Mouse (Mus musculus): ENCODE data around the gene Slc27a2. TPM values are rescaled to one million over a fixed set of nuclear protein-coding genes. Genes with fewer than 3 reads are reported as not detected.

Gene Slc27a2
- total and polyA plus RNA-seq, 3 experiments: not detected

DNA sequence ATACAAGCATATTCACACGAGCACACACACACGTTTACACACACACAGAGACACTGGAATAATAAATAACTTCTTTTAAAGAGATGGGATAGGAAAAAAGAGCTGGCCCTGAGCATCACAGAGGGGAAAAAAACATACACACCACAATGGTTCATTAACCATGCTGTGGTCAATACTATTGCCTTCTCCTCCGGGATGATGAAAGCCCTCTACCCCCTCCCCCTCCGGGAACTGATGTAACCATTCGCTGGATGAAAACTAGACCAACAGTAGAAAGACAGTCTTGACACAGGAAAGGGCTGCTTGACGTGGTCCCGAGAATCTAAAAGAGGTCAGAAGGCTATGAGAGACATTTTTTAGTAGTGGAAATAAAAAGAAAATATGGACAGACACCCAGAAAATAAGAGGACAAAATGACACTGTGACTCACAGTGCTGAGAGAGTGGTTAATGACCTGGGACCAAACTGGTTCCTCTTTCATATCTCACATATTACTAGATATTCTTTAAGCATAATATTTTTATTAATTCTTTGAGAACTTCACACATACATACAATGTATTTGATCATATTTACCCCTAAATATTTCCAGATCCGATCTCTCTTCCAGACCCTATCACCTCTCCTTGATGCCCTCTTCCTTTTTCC lies 840 bp upstream of the Slc27a2 start:
- H3K27ac ChIP-seq (ENCODE audit: control insufficient read depth, low read depth, low read length): no peak overlapping the region
- no peaks in the 10 kb centered on the region for H3K79me2 ChIP-seq (ENCODE audit: control insufficient read depth, insufficient read depth, low read length, poor library complexity)
- no peaks in the 10 kb centered on the region for H3K4me1 ChIP-seq (ENCODE audit: control insufficient read depth in 1 of 2, insufficient read depth in 2 of 2, low read length in 2 of 2)
- DNase-seq (ENCODE audit: low read depth, low spot score): no peak
- TF ChIP-seq UBTF (IDR thresholded peaks at IDR 0.05; ENCODE audit: borderline replicate concordance, insufficient read depth, low read depth, low read length): no peak
- TF ChIP-seq USF2 (IDR thresholded peaks at IDR 0.05; ENCODE audit: borderline replicate concordance in 1 of 2, insufficient read depth in 1 of 2, low read depth in 1 of 2, low read length in 2 of 2): no peak
- TF ChIP-seq MAZ (IDR thresholded peaks at IDR 0.05; ENCODE audit: low read depth, low read length): no peak
- TF ChIP-seq RAD21 (IDR thresholded peaks at IDR 0.05; ENCODE audit: low read depth, low read length): no peak
- no peak for TF ChIP-seq HCFC1 (IDR thresholded peaks at IDR 0.05; ENCODE audit: low read depth, low read length)
- no peak for TF ChIP-seq POLR2A (IDR thresholded peaks at IDR 0.05; ENCODE audit: control insufficient read depth in 1 of 2, insufficient read depth in 1 of 2, low read depth in 1 of 2, low read length in 2 of 2, poor library complexity in 1 of 2)
- TF ChIP-seq MXI1 (IDR thresholded peaks at IDR 0.05; ENCODE audit: low read depth, low read length): no peak
- no peak for TF ChIP-seq TAL1 (IDR thresholded peaks at IDR 0.05; ENCODE audit: low read length)
- TF ChIP-seq TBP (IDR thresholded peaks at IDR 0.05; ENCODE audit: low read depth, low read length): no peak
- TF ChIP-seq ZNF384 (IDR thresholded peaks at IDR 0.05; ENCODE audit: low read depth, low read length): no peak
- no peak for TF ChIP-seq MYB (IDR thresholded peaks at IDR 0.05; ENCODE audit: low read depth, low read length)
- no peak for TF ChIP-seq MYC (IDR thresholded peaks at IDR 0.05; ENCODE audit: low read depth, low read length)
- no peak overlapping the region for H3K9ac ChIP-seq (ENCODE audit: control insufficient read depth, low read depth, low read length, poor library complexity, severe bottlenecking)
- H3K4me3 ChIP-seq (ENCODE audit: control insufficient read depth in 1 of 2, insufficient read depth in 1 of 2, low read depth in 2 of 2, low read length in 2 of 2): no peak overlapping the region
- peaks cover 5 to 6% of the 10 kb centered on the region in 2 experiments; a peak in 3 of 4 replicates for H3K27me3 ChIP-seq (ENCODE audit: control insufficient read depth in 1 of 2, insufficient read depth in 2 of 2, low read length in 2 of 2)
- no peaks in the 10 kb centered on the region for H3K9me3 ChIP-seq (replicated peaks; ENCODE audit: insufficient read depth, low read length)
- H3K36me3 ChIP-seq (ENCODE audit: control insufficient read depth in 1 of 2, insufficient read depth in 2 of 2, low read length in 2 of 2): no peaks in the 10 kb centered on the region

DNA sequence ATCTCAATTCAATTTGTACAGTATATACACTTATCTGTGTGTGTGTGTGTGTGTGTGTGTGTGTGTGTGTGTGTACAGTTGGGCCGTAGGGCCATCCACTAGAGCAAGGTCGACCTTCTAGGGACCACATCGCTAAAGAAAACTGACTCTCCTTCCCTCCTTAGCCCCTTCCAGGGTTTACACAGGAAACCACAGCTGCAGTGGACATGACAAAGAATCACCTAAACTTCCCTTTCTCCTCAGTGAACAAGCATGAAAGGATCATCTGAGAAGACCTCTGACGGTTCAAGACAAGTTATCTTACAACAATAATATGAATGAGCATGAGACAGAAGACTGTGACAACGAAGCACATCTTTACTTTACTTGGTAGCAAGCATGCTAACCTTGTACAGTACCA lies 311 bp upstream of the Slc27a2 start:
- no peaks in the 10 kb centered on the region for H3K4me1 ChIP-seq (ENCODE audit: control insufficient read depth in 1 of 2, insufficient read depth in 2 of 2, low read length in 2 of 2)
- H3K9me3 ChIP-seq (replicated peaks; ENCODE audit: insufficient read depth, low read length): no peaks in the 10 kb centered on the region
- DNase-seq (ENCODE audit: low read depth, low spot score): no peak
- no peak for TF ChIP-seq ZC3H11A (IDR thresholded peaks at IDR 0.05; ENCODE audit: low read depth, low read length)
- no peak for TF ChIP-seq NRF1 (IDR thresholded peaks at IDR 0.05; ENCODE audit: insufficient read depth, low read depth, low read length, poor library complexity, severe bottlenecking)
- no peak for TF ChIP-seq ZMIZ1 (IDR thresholded peaks at IDR 0.05; ENCODE audit: low read depth, low read length)
- no peak for TF ChIP-seq RCOR1 (IDR thresholded peaks at IDR 0.05; ENCODE audit: low read depth, low read length)
- TF ChIP-seq E2F4 (IDR thresholded peaks at IDR 0.05; ENCODE audit: borderline replicate concordance, low read depth, low read length): no peak
- no peak for TF ChIP-seq POLR2AphosphoS5 (IDR thresholded peaks at IDR 0.05; ENCODE audit: borderline replicate concordance, low read depth, low read length)
- TF ChIP-seq ZKSCAN1 (IDR thresholded peaks at IDR 0.05; ENCODE audit: low read depth, low read length): no peak
- H3K79me2 ChIP-seq (ENCODE audit: control insufficient read depth, insufficient read depth, low read length, poor library complexity): no peaks in the 10 kb centered on the region
- no peak overlapping the region for H3K4me3 ChIP-seq (ENCODE audit: control insufficient read depth in 1 of 2, insufficient read depth in 1 of 2, low read depth in 2 of 2, low read length in 2 of 2)
- H3K27me3 ChIP-seq (ENCODE audit: control insufficient read depth in 1 of 2, insufficient read depth in 2 of 2, low read length in 2 of 2): peaks cover 3 to 5% of the 10 kb centered on the region in 2 experiments; a peak in 3 of 4 replicates
- H3K27ac ChIP-seq (ENCODE audit: control insufficient read depth, low read depth, low read length): no peak overlapping the region
- no peaks in the 10 kb centered on the region for H3K36me3 ChIP-seq (ENCODE audit: control insufficient read depth in 1 of 2, insufficient read depth in 2 of 2, low read length in 2 of 2)
- no peak overlapping the region for H3K9ac ChIP-seq (ENCODE audit: control insufficient read depth, low read depth, low read length, poor library complexity, severe bottlenecking)
